Mouse (Mus musculus): Measurements from ENCODE around the gene Rbm24. TPM values are rescaled to one million over a fixed set of nuclear protein-coding genes. Genes with fewer than 3 reads are reported as not detected.

The Rbm24 gene
- polyA plus RNA-seq, 1 experiment from 2014 or later, result 6.4 TPM

GRCm38 (mm10) chr13:46444021-46444420 is 25.8 kb downstream of the Rbm24 start:
- H3K4me3 ChIP-seq, result no peak overlapping the region
- no peak overlapping the region for H3K4me2 ChIP-seq (replicated peaks)
- ATAC-seq (ENCODE audit: low FRiP score, low read depth), result peak; percentile 44; the same call in 1 of the 2 replicates
- H3K4me1 ChIP-seq, result no peaks in the 10 kb centered on the region
- H3K9me3 ChIP-seq, result 0 out of 2 replicates have a peak, but pooled peaks cover 3% of the 10 kb centered on the region
- H3K9ac ChIP-seq, result no peak overlapping the region
- no peak overlapping the region for H3K27ac ChIP-seq
- no peaks in the 10 kb centered on the region for H3K27me3 ChIP-seq
- H3K36me3 ChIP-seq, result no peaks in the 10 kb centered on the region
- 71% methylated on average over 7 of the region's 7 CpGs for WGBS

- no peak overlapping the region for H3K9ac ChIP-seq
- H3K27me3 ChIP-seq, result no peaks in the 10 kb centered on the region
- 0 out of 2 replicates have a peak, but pooled peaks cover 3% of the 10 kb centered on the region for H3K9me3 ChIP-seq
- ATAC-seq (ENCODE audit: low FRiP score, low read depth), result no peak
- no peak overlapping the region for H3K4me3 ChIP-seq
- no peaks in the 10 kb centered on the region for H3K36me3 ChIP-seq
- H3K4me1 ChIP-seq, result no peaks in the 10 kb centered on the region
- 80% methylated on average over 6 of the region's 6 CpGs for WGBS
- no peak overlapping the region for H3K27ac ChIP-seq
- no peak overlapping the region for H3K4me2 ChIP-seq (replicated peaks)
These were observed 27.8 kb downstream of the Rbm24 start for GRCm38 (mm10) chr13:46446062-46446461.

- WGBS, result 92% methylated on average over 2 of the region's 2 CpGs
These were observed 30.0 kb downstream of the Rbm24 start for GRCm38 (mm10) chr13:46448276-46448675.

GRCm38 (mm10) chr13:46449955-46450354 is 31.7 kb downstream of the Rbm24 start:
- H3K4me1 ChIP-seq, result no peaks in the 10 kb centered on the region
- no peak overlapping the region for H3K27ac ChIP-seq
- no peak for ATAC-seq (ENCODE audit: low FRiP score, low read depth)
- no peak overlapping the region for H3K4me3 ChIP-seq
- H3K9ac ChIP-seq, result no peak overlapping the region
- no peaks in the 10 kb centered on the region for H3K36me3 ChIP-seq
- no peaks in the 10 kb centered on the region for H3K27me3 ChIP-seq
- no peak overlapping the region for H3K4me2 ChIP-seq (replicated peaks)
- H3K9me3 ChIP-seq, result no peaks in the 10 kb centered on the region
- WGBS, result 83% methylated on average over 4 of the region's 4 CpGs

More at GRCm38 (mm10) chr13:46448276-46448675, 30.0 kb downstream of the Rbm24 start:
- no peak for ATAC-seq (ENCODE audit: low FRiP score, low read depth)
- Histone ChIP-seq H3K4me1 (no peaks in the 10 kb centered on the region), H3K9me3 (no peaks in the 10 kb centered on the region), H3K36me3 (no peaks in the 10 kb centered on the region), H3K27ac (no peak overlapping the region), H3K27me3 (no peaks in the 10 kb centered on the region), H3K4me2 (replicated peaks) (no peak overlapping the region), H3K9ac (no peak overlapping the region), H3K4me3 (no peak overlapping the region)

- H3K9me3 ChIP-seq, result no peaks in the 10 kb centered on the region
- no peak overlapping the region for H3K4me2 ChIP-seq (replicated peaks)
- no peaks in the 10 kb centered on the region for H3K4me1 ChIP-seq
- no peak overlapping the region for H3K9ac ChIP-seq
- no peaks in the 10 kb centered on the region for H3K27me3 ChIP-seq
- no peak for ATAC-seq (ENCODE audit: low FRiP score, low read depth)
- 74% methylated on average over 7 of the region's 7 CpGs for WGBS
- H3K27ac ChIP-seq, result no peak overlapping the region
- no peaks in the 10 kb centered on the region for H3K36me3 ChIP-seq
- no peak overlapping the region for H3K4me3 ChIP-seq
These were observed 32.4 kb downstream of the Rbm24 start for GRCm38 (mm10) chr13:46450623-46451022.

GRCm38 (mm10) chr13:46451548-46451947 is 33.3 kb downstream of the Rbm24 start:
- no peak overlapping the region for H3K4me2 ChIP-seq (replicated peaks)
- no peak overlapping the region for H3K4me3 ChIP-seq
- no peak overlapping the region for H3K9ac ChIP-seq
- H3K36me3 ChIP-seq, result no peaks in the 10 kb centered on the region
- no peaks in the 10 kb centered on the region for H3K27me3 ChIP-seq
- 70% methylated on average over 3 of the region's 3 CpGs for WGBS
- ATAC-seq (ENCODE audit: low FRiP score, low read depth), result no peak
- H3K4me1 ChIP-seq, result no peaks in the 10 kb centered on the region
- H3K27ac ChIP-seq, result no peak overlapping the region
- H3K9me3 ChIP-seq, result no peaks in the 10 kb centered on the region

- Histone ChIP-seq H3K27me3 (no peaks in the 10 kb centered on the region), H3K9ac (no peak overlapping the region), H3K4me1 (no peaks in the 10 kb centered on the region), H3K4me2 (replicated peaks) (no peak overlapping the region), H3K27ac (no peak overlapping the region), H3K4me3 (no peak overlapping the region), H3K36me3 (no peaks in the 10 kb centered on the region), H3K9me3 (no peaks in the 10 kb centered on the region)
- 63% methylated on average over 10 of the region's 10 CpGs for WGBS
- no peak for ATAC-seq (ENCODE audit: low FRiP score, low read depth)
These were observed 41.3 kb downstream of the Rbm24 start for GRCm38 (mm10) chr13:46459546-46459945.

GRCm38 (mm10) chr13:46462280-46462679 is 44.0 kb downstream of the Rbm24 start:
- H3K9ac ChIP-seq, result no peak overlapping the region
- ATAC-seq (ENCODE audit: low FRiP score, low read depth), result no peak
- no peak overlapping the region for H3K4me3 ChIP-seq
- no peaks in the 10 kb centered on the region for H3K27me3 ChIP-seq
- H3K36me3 ChIP-seq, result no peaks in the 10 kb centered on the region
- no peak overlapping the region for H3K4me2 ChIP-seq (replicated peaks)
- no peaks in the 10 kb centered on the region for H3K9me3 ChIP-seq
- WGBS, result 93% methylated on average over 4 of the region's 4 CpGs
- H3K27ac ChIP-seq, result no peak overlapping the region
- H3K4me1 ChIP-seq, result no peaks in the 10 kb centered on the region

DNA sequence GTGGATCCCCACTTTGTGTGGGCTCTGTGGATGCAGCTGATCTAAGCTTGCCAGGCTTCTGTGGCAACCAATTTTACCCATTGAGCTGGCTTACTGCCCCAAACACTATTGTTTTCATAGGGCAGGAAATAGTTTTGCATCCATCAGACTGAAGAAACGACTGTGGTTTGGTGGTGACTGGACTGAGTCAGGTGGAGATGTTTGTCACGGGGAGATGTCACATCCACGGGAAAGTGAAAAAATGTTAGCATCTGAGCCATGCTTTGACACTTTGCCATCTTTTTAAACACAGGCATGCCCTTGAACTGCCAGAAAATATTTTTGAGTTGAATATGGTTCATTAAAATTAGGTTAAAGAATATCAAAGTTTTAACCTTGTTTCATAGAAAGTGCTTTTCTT is 45.5 kb downstream of the Rbm24 start:
- Histone ChIP-seq H3K36me3 (no peaks in the 10 kb centered on the region), H3K4me3 (no peak overlapping the region), H3K9ac (no peak overlapping the region), H3K9me3 (no peaks in the 10 kb centered on the region), H3K27me3 (no peaks in the 10 kb centered on the region), H3K4me2 (replicated peaks) (no peak overlapping the region), H3K4me1 (no peaks in the 10 kb centered on the region), H3K27ac (no peak overlapping the region)
- no peak for ATAC-seq (ENCODE audit: low FRiP score, low read depth)
- WGBS, result 79% methylated on average over 3 of the region's 3 CpGs

GRCm38 (mm10) chr13:46468251-46468650 is 50.0 kb downstream of the Rbm24 start:
- H3K4me3 ChIP-seq, result no peak overlapping the region
- H3K27ac ChIP-seq, result no peak overlapping the region
- no peak for ATAC-seq (ENCODE audit: low FRiP score, low read depth)
- H3K4me2 ChIP-seq (replicated peaks), result no peak overlapping the region
- H3K4me1 ChIP-seq, result no peaks in the 10 kb centered on the region
- H3K9me3 ChIP-seq, result no peaks in the 10 kb centered on the region
- H3K27me3 ChIP-seq, result no peaks in the 10 kb centered on the region
- no peaks in the 10 kb centered on the region for H3K36me3 ChIP-seq
- H3K9ac ChIP-seq, result no peak overlapping the region
- WGBS, result 59% methylated on average over 8 of the region's 8 CpGs

DNA sequence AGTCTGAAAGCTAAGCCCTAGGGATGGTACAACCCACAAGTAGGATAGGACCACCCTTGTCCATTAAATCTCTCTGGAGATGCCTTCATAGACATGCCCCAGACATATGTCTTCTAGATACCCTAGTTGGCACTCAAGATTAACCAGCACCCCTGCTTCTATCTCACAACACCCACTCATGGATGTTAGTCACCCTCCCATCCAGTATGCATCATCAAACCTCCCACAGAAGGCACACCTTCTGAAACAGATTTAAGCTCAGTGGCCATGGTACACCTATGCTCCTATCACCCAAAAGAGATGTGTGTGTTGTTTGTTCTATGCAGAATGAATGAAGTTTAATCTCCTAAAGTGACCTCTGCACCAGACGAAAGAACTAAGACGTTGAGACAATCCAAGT is 51.3 kb downstream of the Rbm24 start:
- no peak overlapping the region for H3K4me2 ChIP-seq (replicated peaks)
- 84% methylated on average over 2 of the region's 2 CpGs for WGBS
- no peaks in the 10 kb centered on the region for H3K36me3 ChIP-seq
- no peak overlapping the region for H3K9ac ChIP-seq
- ATAC-seq (ENCODE audit: low FRiP score, low read depth), result no peak
- no peaks in the 10 kb centered on the region for H3K27me3 ChIP-seq
- H3K9me3 ChIP-seq, result no peaks in the 10 kb centered on the region
- no peaks in the 10 kb centered on the region for H3K4me1 ChIP-seq
- H3K4me3 ChIP-seq, result no peak overlapping the region
- no peak overlapping the region for H3K27ac ChIP-seq
